Mouse (Mus musculus) stomach, postnatal 0 days (tissue): ENCODE data around the gene Serp2. TPM values are rescaled to one million over a fixed set of nuclear protein-coding genes. Genes with fewer than 3 reads are reported as not detected.

Experiments used
- ATAC-seq: fragments of 200-750 bp; cut with Nextera tagmentation; 2 replicates; pipeline ENCODE4 v1.8.0; 2017; ENCODE audit not compliant: low FRiP score, low TSS enrichment
- DNase-seq: peaks from one replicate; pipeline ENCODE4 v3.0.0-alpha.2; 2016; ENCODE audit warnings: low spot score
- H3K27ac ChIP-seq: fragments of 300-500 bp; sonication (generic); replicated peaks from 2 replicates; pipeline ENCODE4 v1.5.1; 2014; ENCODE audit warnings: mild to moderate bottlenecking, control low read depth
- H3K27me3 ChIP-seq: fragments of 300-500 bp; sonication (generic); 2 replicates; pipeline ENCODE4 v1.6.1; 2014; ENCODE audit warnings: low read length; ENCODE audit not compliant: control insufficient read depth, insufficient read depth
- H3K36me3 ChIP-seq: fragments of 300-500 bp; sonication (generic); 2 replicates; pipeline ENCODE4 v1.6.1; 2014; ENCODE audit warnings: low read length, mixed read lengths; ENCODE audit not compliant: control insufficient read depth, insufficient read depth
- H3K4me1 ChIP-seq: fragments of 300-500 bp; sonication (generic); replicated peaks from 2 replicates; pipeline ENCODE4 v1.6.1; 2014; ENCODE audit warnings: antibody characterized with exemption; ENCODE audit not compliant: control insufficient read depth, insufficient read depth
- H3K4me2 ChIP-seq: fragments of 300-500 bp; sonication (generic); replicated peaks from 2 replicates; pipeline ENCODE4 v1.6.1; 2014; ENCODE audit warnings: low read depth, mild to moderate bottlenecking, control low read depth, moderate library complexity
- H3K4me3 ChIP-seq: fragments of 300-500 bp; sonication (generic); 2 replicates; pipeline ENCODE4 v1.5.1; 2014; ENCODE audit warnings: low read depth, low read length, control low read depth
- H3K9ac ChIP-seq: fragments of 300-500 bp; sonication (generic); 2 replicates; pipeline ENCODE4 v1.6.1; 2014; ENCODE audit warnings: mild to moderate bottlenecking, low read length, control low read depth, mixed read lengths
- H3K9me3 ChIP-seq: fragments of 300-500 bp; sonication (generic); 2 replicates; pipeline ENCODE4 v1.6.1; 2016; ENCODE audit warnings: low read length; ENCODE audit not compliant: control insufficient read depth
- CTCF ChIP-seq: IDR thresholded peaks from 2 replicates; pipeline ENCODE4 v1.5.1; 2016; ENCODE audit warnings: antibody characterized with exemption, low read depth, mild to moderate bottlenecking, moderate library complexity
- EP300 ChIP-seq: optimal IDR thresholded peaks from 2 replicates; pipeline ENCODE3; 2016; ENCODE audit warnings: antibody characterized with exemption
- WGBS: fragments of 180-500 bp; shearing (Covaris S2); extraction: QIAGEN DNeasy Blood & Tissue Kit; methylation state at CpG from one replicate; pipeline ENCODE4 v1.1.7; 2014; 5-methylcytosine and 5-hydroxymethylcytosine counted together
- polyA plus RNA-seq: library from polyadenylated mRNA; unstranded; fragments of >200 nt; fragmentation: Nextera tagmentation; extraction: Ambion mirVana; gene quantifications from 2 replicates; pipeline ENCODE4 v1.2.1, GENCODE M21; 2015

Serp2 gene
- polyA plus RNA-seq = 7.4 and 8.0 TPM in 2 replicates

GRCm38 (mm10) chr14:76556852-76557208 lies at the start of gene Serp2:
Serp2 (minus strand) TSS chr14:76556889.
- H3K4me1 ChIP-seq = no peaks in the 10 kb centered on the region; the same call in none of the 2 replicates
- peak within 1 kb of the TSS; percentile 81 for H3K27ac ChIP-seq
- ATAC-seq (no peak; the same call in 1 of the 2 replicates), DNase-seq (no peak)
- peak within 1 kb of the TSS; percentile 60 for H3K4me3 ChIP-seq
- WGBS = 8% methylated on average over 17 of the region's 17 CpGs
- no peak for TF ChIP-seq EP300
- no peak for TF ChIP-seq CTCF
- peak within 1 kb of the TSS; percentile 72 for H3K9ac ChIP-seq
- peak within 1 kb of the TSS; percentile 95 for H3K4me2 ChIP-seq
- H3K9me3 ChIP-seq = no peaks in the 10 kb centered on the region
- H3K27me3 ChIP-seq = no peaks in the 10 kb centered on the region
- no peaks in the 10 kb centered on the region for H3K36me3 ChIP-seq

- ATAC-seq (no peak), DNase-seq (no peak)
- no peak for TF ChIP-seq EP300
- TF ChIP-seq CTCF = no peak
- no peak overlapping the region for H3K4me3 ChIP-seq
- no peaks in the 10 kb centered on the region for H3K4me1 ChIP-seq
- H3K9ac ChIP-seq = no peak overlapping the region
- no peaks in the 10 kb centered on the region for H3K36me3 ChIP-seq
- no peak overlapping the region for H3K4me2 ChIP-seq
- WGBS = 51% methylated on average over 13 of the region's 13 CpGs
- H3K9me3 ChIP-seq = no peaks in the 10 kb centered on the region
- H3K27me3 ChIP-seq = no peaks in the 10 kb centered on the region
- 0 out of 2 replicates have a peak overlapping the region, but pooled peaks have one; percentile 30 for H3K27ac ChIP-seq
These were observed 49.3 kb upstream of the Serp2 start for GRCm38 (mm10) chr14:76605931-76606534.

GRCm38 (mm10) chr14:76604012-76604411 lies 47.3 kb upstream of the Serp2 start:
- Histone ChIP-seq H3K27me3 (no peaks in the 10 kb centered on the region), H3K27ac (no peak overlapping the region)
- WGBS = 79% methylated on average over 6 of the region's 6 CpGs

GRCm38 (mm10) chr14:76601654-76602053 lies 45.0 kb upstream of the Serp2 start:
- no peak for ATAC-seq
- DNase-seq = peak; percentile 13
- peaks cover 4% of the 10 kb centered on the region for H3K4me1 ChIP-seq
- peak overlapping the region; percentile 56; the same call in 1 of the 2 replicates for H3K27ac ChIP-seq
- no peaks in the 10 kb centered on the region for H3K27me3 ChIP-seq
- H3K4me3 ChIP-seq = no peak overlapping the region
- WGBS = 69% methylated on average over 4 of the region's 4 CpGs
- TF ChIP-seq EP300 = no peak
- H3K36me3 ChIP-seq = no peaks in the 10 kb centered on the region
- no peak overlapping the region for H3K4me2 ChIP-seq
- H3K9me3 ChIP-seq = no peaks in the 10 kb centered on the region
- H3K9ac ChIP-seq = no peak overlapping the region

More at GRCm38 (mm10) chr14:76604012-76604411, 47.3 kb upstream of the Serp2 start:
- H3K9me3 ChIP-seq = no peaks in the 10 kb centered on the region
- no peaks in the 10 kb centered on the region for H3K36me3 ChIP-seq
- H3K9ac ChIP-seq = no peak overlapping the region
- no peak overlapping the region for H3K4me2 ChIP-seq
- ATAC-seq (no peak), DNase-seq (no peak)
- no peak overlapping the region for H3K4me3 ChIP-seq
- H3K4me1 ChIP-seq = peaks cover 4% of the 10 kb centered on the region
- TF ChIP-seq EP300 (no peak), CTCF (no peak)

- Histone ChIP-seq H3K9me3 (no peaks in the 10 kb centered on the region), H3K9ac (no peak overlapping the region), H3K27ac (peak overlapping the region; percentile 65; the same call in 1 of the 2 replicates), H3K27me3 (no peaks in the 10 kb centered on the region), H3K4me1 (peaks cover 5% of the 10 kb centered on the region), H3K36me3 (no peaks in the 10 kb centered on the region), H3K4me3 (no peak overlapping the region), H3K4me2 (no peak overlapping the region)
- TF ChIP-seq CTCF (no peak), EP300 (no peak)
- DNase-seq (peak; percentile 48), ATAC-seq (no peak)
- WGBS = 50% methylated on average over 3 of the region's 3 CpGs
These were observed 43.7 kb upstream of the Serp2 start for GRCm38 (mm10) chr14:76600391-76600790.

GRCm38 (mm10) chr14:76599706-76600105 lies 43.0 kb upstream of the Serp2 start:
- Histone ChIP-seq H3K27me3 (no peaks in the 10 kb centered on the region), H3K4me1 (peaks cover 12% of the 10 kb centered on the region), H3K36me3 (no peaks in the 10 kb centered on the region), H3K9ac (no peak overlapping the region), H3K9me3 (no peaks in the 10 kb centered on the region), H3K4me3 (no peak overlapping the region), H3K4me2 (no peak overlapping the region), H3K27ac (peak overlapping the region; percentile 65)
- ATAC-seq (no peak), DNase-seq (no peak)
- WGBS = 33% methylated on average over 4 of the region's 4 CpGs
- TF ChIP-seq EP300 (no peak), CTCF (no peak)
